ENCODE assay signal across 23 mouse cellular contexts in the genomic region with DNA sequence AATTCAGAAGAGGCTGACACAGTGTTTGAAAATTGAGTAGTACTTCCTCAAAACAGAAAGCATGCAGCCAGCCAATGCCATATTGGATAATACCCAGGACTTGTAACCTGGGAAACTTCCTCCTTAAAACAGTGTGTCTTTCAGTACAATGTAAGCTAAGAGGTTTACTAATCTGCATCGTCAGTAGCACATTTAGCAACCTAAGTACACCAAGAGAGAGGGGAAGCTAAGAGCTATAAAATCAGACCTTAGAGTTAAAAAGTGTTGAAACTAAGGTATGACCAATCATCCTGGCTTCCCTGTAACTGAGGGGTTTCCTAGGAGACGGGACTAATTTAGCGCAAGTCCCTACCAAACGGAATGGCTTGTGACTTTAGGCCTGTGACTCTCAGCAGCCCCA.
DNase-seq lines count a peak whose midpoint lies in the region; TF ChIP-seq lines count a peak whose summit lies in the region.
"Had no signal": no experiment of that assay in that cellular context is flagged by ENCODE, and none has a peak within 500 bp of the region (broad histone marks: within the 10 kb centered on the region; RNA-seq: fewer than 3 reads in every experiment).

No protein-coding gene starts in this region.

- H3K9me3 ChIP-seq in limb, embryonic 10.5 days (replicated peaks): no peaks in the 10 kb centered on the region
- H3K9me3 ChIP-seq: embryonic facial prominence, embryonic 12.5 days; embryonic facial prominence, embryonic 15.5 days; forebrain, embryonic 12.5 days; forebrain, embryonic 15.5 days; heart, embryonic 10.5 days; heart, embryonic 13.5 days; hindbrain, embryonic 12.5 days; hindbrain, embryonic 15.5 days had no signal

- intact Hi-C loops in gastrocnemius, adult 2 months (cut with DNase I): no loop called here

- no peak for DNase-seq in gastrocnemius, adult 2 months
- no peak for DNase-seq in gastrocnemius, postnatal 25 days
- DNase-seq in limb, embryonic 10.5 days (ENCODE audit: low spot score): no peak
- DNase-seq in embryo, embryonic 10 days (ENCODE audit: low spot score): no peak
- DNase-seq in neural tube, embryonic 10.5 days (ENCODE audit: extremely low spot score, low spot score): no peak
- DNase-seq: adrenal gland, adult 8-10 months; adrenal gland, postnatal 25 days; cerebellum, adult 18-20 months; cerebellum, adult 9-10 months; cerebellum, postnatal 14 days; gastrocnemius, postnatal 14 days; heart, adult 2 months; heart, postnatal 14 days had no signal

- WGBS in limb, embryonic 10.5 days: 70% methylated on average over 4 of the region's 4 CpGs

- H3K4me1 ChIP-seq in brown adipose tissue, adult 24 weeks (ENCODE audit: control insufficient read depth, insufficient read depth, insufficient read length, low read length): peaks cover 19% of the 10 kb centered on the region; the same call in 1 of the 2 replicates
- H3K4me1 ChIP-seq in limb, embryonic 10.5 days: peaks cover 35% of the 10 kb centered on the region
- H3K4me1 ChIP-seq: forebrain, embryonic 12.5 days; forebrain, embryonic 15.5 days; hindbrain, embryonic 15.5 days had no signal

- H3K36me3 ChIP-seq in limb, embryonic 10.5 days: no peaks in the 10 kb centered on the region
- H3K36me3 ChIP-seq: embryonic facial prominence, embryonic 12.5 days; embryonic facial prominence, embryonic 15.5 days; forebrain, embryonic 12.5 days; forebrain, embryonic 15.5 days; heart, embryonic 10.5 days; heart, embryonic 13.5 days; hindbrain, embryonic 12.5 days; hindbrain, embryonic 15.5 days had no signal

- H3K27ac ChIP-seq in gastrocnemius, adult 2 months: peak overlapping the region; percentile 74; the same call in 1 of the 2 replicates
- 0 out of 2 replicates have a peak overlapping the region, but pooled peaks have one; percentile 36 for H3K27ac ChIP-seq in brown adipose tissue, adult 24 weeks (replicated peaks; ENCODE audit: low read depth, low read length)
- peak overlapping the region; percentile 89; the same call in 1 of the 2 replicates for H3K27ac ChIP-seq in limb, embryonic 10.5 days
- H3K27ac ChIP-seq: forebrain, embryonic 12.5 days; forebrain, embryonic 15.5 days; hindbrain, embryonic 12.5 days; hindbrain, embryonic 15.5 days had no signal

- H3K4me3 ChIP-seq in gastrocnemius, adult 2 months: no peak overlapping the region
- no peak overlapping the region for H3K4me3 ChIP-seq in brown adipose tissue, adult 24 weeks (ENCODE audit: insufficient read depth, low read depth, low read length)
- H3K4me3 ChIP-seq in limb, embryonic 10.5 days: no peak overlapping the region
- H3K4me3 ChIP-seq: embryonic facial prominence, embryonic 12.5 days; embryonic facial prominence, embryonic 15.5 days; erythroblast, embryonic 14.5 days; forebrain, embryonic 12.5 days; forebrain, embryonic 15.5 days; heart, adult 2 months; heart, embryonic 10.5 days; heart, embryonic 13.5 days; hindbrain, embryonic 12.5 days; hindbrain, embryonic 15.5 days had no signal

- H3K27me3 ChIP-seq in limb, embryonic 10.5 days (ENCODE audit: low read depth, poor library complexity, severe bottlenecking): no peaks in the 10 kb centered on the region
- H3K27me3 ChIP-seq: embryonic facial prominence, embryonic 12.5 days; embryonic facial prominence, embryonic 15.5 days; forebrain, embryonic 12.5 days; forebrain, embryonic 15.5 days; heart, embryonic 13.5 days; hindbrain, embryonic 12.5 days; hindbrain, embryonic 15.5 days had no signal

- no peak for TF ChIP-seq CTCF in gastrocnemius, adult 2 months (IDR thresholded peaks at IDR 0.05)

Comparison
In these comparisons a context has a peak if more than half of its experiments do, and no peak if none do; other contexts are left out.
1. H3K27ac ChIP-seq: peak in every context shown above with its lines; median percentile 89 in limb, embryonic 10.5 days; 74 in gastrocnemius, adult 2 months; 36 in brown adipose tissue, adult 24 weeks.